Mouse (Mus musculus) frontal cortex, postnatal 36 days (tissue): ENCODE data around the gene Mdm2.

Source experiments
- DNase-seq, 2 experiments: peaks; one replicate each; pipeline ENCODE4 v3.0.0; 2022; ENCODE audit warnings: low spot score in 2 of 2

Gene Mdm2

GRCm38 (mm10) chr10:117656662-117656962 is 53.9 kb downstream of the Mdm2 start:
- DNase-seq = no peak

- DNase-seq = no peak
Measured at GRCm38 (mm10) chr10:117655908-117656661, 54.5 kb downstream of the Mdm2 start.

GRCm38 (mm10) chr10:117655460-117655859 is 55.1 kb downstream of the Mdm2 start:
- DNase-seq = no peak

GRCm38 (mm10) chr10:117654576-117655123 is 55.9 kb downstream of the Mdm2 start:
- DNase-seq = no peak

GRCm38 (mm10) chr10:117653779-117654173 is 56.8 kb downstream of the Mdm2 start:
- no peak for DNase-seq

- DNase-seq = no peak
Measured at GRCm38 (mm10) chr10:117652930-117653778, 57.4 kb downstream of the Mdm2 start.

- DNase-seq = no peak
Measured at GRCm38 (mm10) chr10:117652378-117652774, 58.2 kb downstream of the Mdm2 start.

- no peak for DNase-seq
Measured at GRCm38 (mm10) chr10:117651587-117652377, 58.8 kb downstream of the Mdm2 start.

- no peak for DNase-seq
Measured at GRCm38 (mm10) chr10:117650725-117651124, 59.8 kb downstream of the Mdm2 start.

- no peak for DNase-seq
Measured at GRCm38 (mm10) chr10:117650042-117650655, 60.4 kb downstream of the Mdm2 start.

- no peak for DNase-seq
Measured at GRCm38 (mm10) chr10:117649292-117650041, 61.1 kb downstream of the Mdm2 start.

- no peak for DNase-seq
Measured at GRCm38 (mm10) chr10:117648643-117649042, 61.9 kb downstream of the Mdm2 start.

GRCm38 (mm10) chr10:117647964-117648472 is 62.5 kb downstream of the Mdm2 start:
- no peak for DNase-seq

- peak; percentile 55 to 75 for DNase-seq
Measured at GRCm38 (mm10) chr10:117647158-117647505, 63.4 kb downstream of the Mdm2 start.

GRCm38 (mm10) chr10:117646482-117647157 is 63.9 kb downstream of the Mdm2 start:
- no peak for DNase-seq

GRCm38 (mm10) chr10:117645487-117645964 is 65.0 kb downstream of the Mdm2 start:
- no peak for DNase-seq

GRCm38 (mm10) chr10:117644828-117645227 is 65.7 kb downstream of the Mdm2 start:
- no peak for DNase-seq

- DNase-seq = no peak
Measured at GRCm38 (mm10) chr10:117644429-117644748, 66.2 kb downstream of the Mdm2 start.

GRCm38 (mm10) chr10:117643711-117644428 is 66.7 kb downstream of the Mdm2 start:
- DNase-seq = no peak
